Mouse (Mus musculus): ENCODE results near the gene Sirt4.

DNA sequence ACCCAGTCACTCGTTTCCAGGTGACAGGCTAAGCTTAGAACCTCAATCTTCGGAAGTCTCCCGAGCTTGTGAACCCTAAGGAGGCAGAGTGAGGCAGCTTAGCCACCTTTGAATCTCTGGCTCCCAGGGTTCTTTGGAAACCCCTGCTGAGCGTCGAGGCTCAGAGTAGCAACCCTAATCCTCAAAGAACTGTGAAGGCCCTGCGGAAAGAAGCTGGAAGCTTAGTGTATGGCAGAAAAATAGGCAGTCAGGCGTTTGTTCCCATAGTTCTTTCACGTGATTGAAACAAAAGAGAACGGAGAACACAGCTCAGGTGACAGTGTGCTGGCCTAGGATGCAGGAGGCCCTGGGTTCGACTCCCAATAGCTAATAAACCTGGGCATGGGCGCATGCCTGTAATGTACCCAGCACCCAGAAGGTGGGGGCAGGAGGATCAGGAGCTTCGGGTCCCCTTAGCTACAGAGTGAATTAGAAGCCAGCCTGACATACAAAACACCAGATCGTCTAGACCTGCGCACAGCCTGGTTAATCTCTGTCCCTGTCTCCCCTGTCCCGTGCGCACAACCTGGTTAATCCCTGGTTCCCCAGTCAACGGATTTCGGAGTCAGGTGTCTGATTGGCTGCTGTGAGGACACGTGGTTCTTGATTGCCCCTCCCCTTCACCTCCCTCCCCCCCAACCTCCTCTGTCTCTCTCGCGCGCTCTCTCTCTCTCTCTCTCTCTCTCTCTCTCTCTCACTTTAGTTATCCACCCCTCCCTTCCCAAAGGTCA lies 9.0 kb downstream of the Sirt4 start:
- TF ChIP-seq CTCF (IDR thresholded peaks at IDR 0.05; ENCODE audit: low read depth, low read length) = no peak
- no peak for TF ChIP-seq GATA2 (IDR thresholded peaks at IDR 0.05; ENCODE audit: borderline replicate concordance, low read depth, low read length)
- no peak for TF ChIP-seq GATA1 (IDR thresholded peaks at IDR 0.05; ENCODE audit: borderline replicate concordance, low read length)

All from G1E (cell line).